Mouse (Mus musculus) adrenal gland (tissue): ENCODE data around the gene Ribc2.

ENCODE experiments used
- intact Hi-C: fragments of 180-260 bp; cut with DNase I; formaldehyde crosslinking; loops from one replicate; pipeline ENCODE4 v1.15.1; 2025
- long read RNA-seq, 2 experiments: library from polyadenylated mRNA; unstranded; transcript quantifications; one replicate each; pipeline ENCODE4 v2.0.0; 2020; ENCODE audit warnings: borderline replicate concordance in 1 of 2; ENCODE audit not compliant: insufficient replicate concordance in 1 of 2

Gene Ribc2
- long read RNA-seq, experiment 1, result 0 reads
- long read RNA-seq, experiment 2, result 0 reads

- intact Hi-C loops, result no loop called here
Measured at GRCm38 (mm10) chr15:85131275-85132192, at the start of gene Ribc2, which contains the start of gene Smc1b. Gene Ribc2 (plus strand): TSS chr15:85132078. Gene Smc1b (minus strand): TSS chr15:85131964.

GRCm38 (mm10) chr15:85085641-85086040 is 46.2 kb upstream of the Ribc2 start:
- intact Hi-C loops, result no loop called here

- intact Hi-C loops, result no loop called here
Measured at GRCm38 (mm10) chr15:85132193-85132520, 279 bp downstream of the Ribc2 start.

GRCm38 (mm10) chr15:85135143-85135542 is 3.3 kb downstream of the Ribc2 start:
- intact Hi-C loops, result no loop called here

GRCm38 (mm10) chr15:85141290-85141689 is 9.4 kb downstream of the Ribc2 start:
- intact Hi-C loops, result loop anchor here (10.0 kb wide), 1 partner anchor 424 kb away; no protein-coding TSS in a partner anchor

GRCm38 (mm10) chr15:85142441-85142840 is 10.6 kb downstream of the Ribc2 start:
- intact Hi-C loops, result loop anchor here (10.0 kb wide), 1 partner anchor 422 kb away; no protein-coding TSS in a partner anchor

- intact Hi-C loops, result loop anchor here (10.0 kb wide), 1 partner anchor 422 kb away; no protein-coding TSS in a partner anchor
Measured at GRCm38 (mm10) chr15:85143161-85143560, 11.3 kb downstream of the Ribc2 start.

- intact Hi-C loops, result loop anchor here (10.0 kb wide), 1 partner anchor 421 kb away; no protein-coding TSS in a partner anchor
Measured at GRCm38 (mm10) chr15:85143747-85144146, 11.9 kb downstream of the Ribc2 start.

- intact Hi-C loops, result loop anchor here (10.0 kb wide), 1 partner anchor 421 kb away; no protein-coding TSS in a partner anchor
Measured at GRCm38 (mm10) chr15:85144249-85144648, 12.4 kb downstream of the Ribc2 start.

GRCm38 (mm10) chr15:85151433-85151918 is 19.6 kb downstream of the Ribc2 start:
- intact Hi-C loops, result loop anchor here (2.0 to 5.0 kb wide), 2 partner anchors 81 to 97 kb away; no protein-coding TSS in a partner anchor

GRCm38 (mm10) chr15:85152577-85152976 is 20.7 kb downstream of the Ribc2 start:
- intact Hi-C loops, result loop anchor here (5.0 kb wide), 1 partner anchor 80 kb away; no protein-coding TSS in a partner anchor

- intact Hi-C loops, result loop anchor here (5.0 kb wide), 1 partner anchor 78 kb away; no protein-coding TSS in a partner anchor
Measured at GRCm38 (mm10) chr15:85154091-85154490, 22.2 kb downstream of the Ribc2 start.

GRCm38 (mm10) chr15:85156198-85156597 is 24.3 kb downstream of the Ribc2 start:
- intact Hi-C loops, result no loop called here

- intact Hi-C loops, result no loop called here
Measured at GRCm38 (mm10) chr15:85161416-85161815, 29.5 kb downstream of the Ribc2 start.

GRCm38 (mm10) chr15:85162693-85163663 is 31.1 kb downstream of the Ribc2 start:
- intact Hi-C loops, result no loop called here

- intact Hi-C loops, result no loop called here
Measured at GRCm38 (mm10) chr15:85166433-85166933, 34.6 kb downstream of the Ribc2 start.

- intact Hi-C loops, result no loop called here
Measured at GRCm38 (mm10) chr15:85167086-85167679, 35.3 kb downstream of the Ribc2 start.

GRCm38 (mm10) chr15:85172054-85172453 is 40.2 kb downstream of the Ribc2 start:
- intact Hi-C loops, result no loop called here

- intact Hi-C loops, result no loop called here
Measured at GRCm38 (mm10) chr15:85173425-85173824, 41.5 kb downstream of the Ribc2 start.

- intact Hi-C loops, result no loop called here
Measured at GRCm38 (mm10) chr15:85174060-85174459, 42.2 kb downstream of the Ribc2 start.
